Comparison of ENCODE assay signal across 17 mouse cellular contexts in genomic region chr9:48696731-48697469, GRCm38 (mm10).
DNase-seq lines count a peak whose midpoint lies in the region; ATAC-seq and TF ChIP-seq lines count a peak whose summit lies in the region.
"Had no signal": no experiment of that assay in that cellular context is flagged by ENCODE, and none has a peak within 500 bp of the region (broad histone marks: within the 10 kb centered on the region; RNA-seq: fewer than 3 reads in every experiment).

No protein-coding gene starts in this region.

- no peak for DNase-seq in heart, adult 8-10 months (ENCODE audit: low spot score)
- DNase-seq in lung, postnatal 0 days (ENCODE audit: low spot score), result no peak
- DNase-seq in lung, postnatal 36 days, result no peak
- DNase-seq in embryo, embryonic 11 days, result peak; percentile 80
- DNase-seq: adrenal gland, postnatal 10 days; cerebellum, adult 8-10 months; heart, postnatal 4 days; kidney, adult 18-20 months; kidney, postnatal 25 days had no signal

- H3K27me3 ChIP-seq in heart, embryonic 16.5 days (ENCODE audit: control insufficient read depth, insufficient read depth, low read length), result no peaks in the 10 kb centered on the region
- H3K27me3 ChIP-seq in lung, postnatal 0 days (replicated peaks; ENCODE audit: insufficient read depth, low read length), result no peaks in the 10 kb centered on the region
- H3K27me3 ChIP-seq in hindbrain, embryonic 16.5 days (replicated peaks; ENCODE audit: control insufficient read depth, insufficient read depth, low read length), result no peaks in the 10 kb centered on the region; the same call in none of the 2 replicates
- H3K27me3 ChIP-seq: midbrain, embryonic 13.5 days; neural tube, embryonic 12.5 days had no signal

- H3K4me2 ChIP-seq in heart, embryonic 16.5 days (ENCODE audit: low read depth, low read length), result no peak overlapping the region
- H3K4me2 ChIP-seq in lung, postnatal 0 days (replicated peaks; ENCODE audit: low read depth, low read length), result no peak overlapping the region
- no peak overlapping the region for H3K4me2 ChIP-seq in hindbrain, embryonic 16.5 days (ENCODE audit: low read length)
- H3K4me2 ChIP-seq: liver, embryonic 12.5 days; lung, embryonic 15.5 days; midbrain, embryonic 13.5 days; neural tube, embryonic 12.5 days; stomach, embryonic 15.5 days had no signal

- TF ChIP-seq CTCF in lung, postnatal 0 days (IDR thresholded peaks at IDR 0.05), result no peak

- 0 out of 2 replicates have a peak overlapping the region, but pooled peaks have one; percentile 23 for H3K9ac ChIP-seq in heart, embryonic 16.5 days (ENCODE audit: low read length)
- H3K9ac ChIP-seq in lung, postnatal 0 days (replicated peaks; ENCODE audit: low read depth), result no peak overlapping the region
- H3K9ac ChIP-seq in hindbrain, embryonic 16.5 days (ENCODE audit: low read depth, low read length), result 0 out of 2 replicates have a peak overlapping the region, but pooled peaks have one; percentile 13
- H3K9ac ChIP-seq: liver, embryonic 12.5 days; lung, embryonic 15.5 days; midbrain, embryonic 13.5 days; neural tube, embryonic 12.5 days; stomach, embryonic 15.5 days had no signal

- H3K9me3 ChIP-seq in heart, embryonic 16.5 days (replicated peaks; ENCODE audit: control insufficient read depth, low read length), result no peaks in the 10 kb centered on the region
- no peaks in the 10 kb centered on the region for H3K9me3 ChIP-seq in lung, postnatal 0 days (ENCODE audit: low read length)
- no peaks in the 10 kb centered on the region for H3K9me3 ChIP-seq in hindbrain, embryonic 16.5 days (ENCODE audit: control insufficient read depth, low read length)
- H3K9me3 ChIP-seq: liver, embryonic 12.5 days; lung, embryonic 15.5 days; midbrain, embryonic 13.5 days; neural tube, embryonic 12.5 days; stomach, embryonic 15.5 days had no signal

- no peaks in the 10 kb centered on the region for H3K36me3 ChIP-seq in heart, embryonic 16.5 days (ENCODE audit: control insufficient read depth, insufficient read depth)
- no peaks in the 10 kb centered on the region for H3K36me3 ChIP-seq in lung, postnatal 0 days (ENCODE audit: insufficient read depth, low read length)
- no peaks in the 10 kb centered on the region for H3K36me3 ChIP-seq in hindbrain, embryonic 16.5 days (ENCODE audit: control insufficient read depth, insufficient read depth, low read length)
- H3K36me3 ChIP-seq: liver, embryonic 12.5 days; lung, embryonic 15.5 days; midbrain, embryonic 13.5 days; neural tube, embryonic 12.5 days; stomach, embryonic 15.5 days had no signal

- TF ChIP-seq EP300 in lung, postnatal 0 days (IDR thresholded peaks at IDR 0.05), result no peak

- 45% methylated on average over 12 of the region's 12 CpGs for WGBS in heart, embryonic 16.5 days
- WGBS in lung, postnatal 0 days, result 50% methylated on average over 11 of the region's 12 CpGs
- WGBS in hindbrain, embryonic 16.5 days, result 38% methylated on average over 12 of the region's 12 CpGs

- ATAC-seq in heart, embryonic 16.5 days (replicated peaks; ENCODE audit: extremely low read depth, insufficient read depth, low FRiP score), result no peak
- ATAC-seq in lung, postnatal 0 days, result no peak
- ATAC-seq in hindbrain, embryonic 16.5 days, result no peak
- ATAC-seq in CD4-positive, CD25-positive, alpha-beta regulatory T cell, adult 4 months, result no peak
- ATAC-seq: liver, embryonic 12.5 days had no signal

- no peak overlapping the region for H3K4me3 ChIP-seq in heart, embryonic 16.5 days (ENCODE audit: low read length)
- H3K4me3 ChIP-seq in lung, postnatal 0 days (ENCODE audit: low read depth, low read length), result no peak overlapping the region
- no peak overlapping the region for H3K4me3 ChIP-seq in hindbrain, embryonic 16.5 days (ENCODE audit: low read length)
- H3K4me3 ChIP-seq: liver, embryonic 12.5 days; lung, embryonic 15.5 days; midbrain, embryonic 13.5 days; neural tube, embryonic 12.5 days; stomach, embryonic 15.5 days had no signal

- no peak overlapping the region for H3K27ac ChIP-seq in heart, embryonic 16.5 days (ENCODE audit: low read length)
- H3K27ac ChIP-seq in lung, postnatal 0 days (ENCODE audit: low read length), result peak overlapping the region; percentile 44; the same call in 1 of the 2 replicates
- H3K27ac ChIP-seq in hindbrain, embryonic 16.5 days (ENCODE audit: low read depth, low read length), result no peak overlapping the region
- H3K27ac ChIP-seq: liver, embryonic 12.5 days; midbrain, embryonic 13.5 days; neural tube, embryonic 12.5 days; stomach, embryonic 15.5 days had no signal

- peaks cover 30% of the 10 kb centered on the region for H3K4me1 ChIP-seq in heart, embryonic 16.5 days (ENCODE audit: control insufficient read depth, insufficient read depth, low read length)
- H3K4me1 ChIP-seq in lung, postnatal 0 days (ENCODE audit: insufficient read depth, low read depth, low read length), result peaks cover 12% of the 10 kb centered on the region; the same call in 1 of the 2 replicates
- no peaks in the 10 kb centered on the region for H3K4me1 ChIP-seq in hindbrain, embryonic 16.5 days (ENCODE audit: control insufficient read depth, insufficient read depth, low read depth, low read length)
